Mouse (Mus musculus): ENCODE measurements around the gene Lmntd2. TPM values are rescaled to one million over a fixed set of nuclear protein-coding genes. Genes with fewer than 3 reads are reported as not detected.
A peak's percentile ranks its signal among the peaks of the same experiment; 100 is the strongest.

Lmntd2 gene
- polyA plus RNA-seq, 1 experiment: 6.6 TPM

DNA sequence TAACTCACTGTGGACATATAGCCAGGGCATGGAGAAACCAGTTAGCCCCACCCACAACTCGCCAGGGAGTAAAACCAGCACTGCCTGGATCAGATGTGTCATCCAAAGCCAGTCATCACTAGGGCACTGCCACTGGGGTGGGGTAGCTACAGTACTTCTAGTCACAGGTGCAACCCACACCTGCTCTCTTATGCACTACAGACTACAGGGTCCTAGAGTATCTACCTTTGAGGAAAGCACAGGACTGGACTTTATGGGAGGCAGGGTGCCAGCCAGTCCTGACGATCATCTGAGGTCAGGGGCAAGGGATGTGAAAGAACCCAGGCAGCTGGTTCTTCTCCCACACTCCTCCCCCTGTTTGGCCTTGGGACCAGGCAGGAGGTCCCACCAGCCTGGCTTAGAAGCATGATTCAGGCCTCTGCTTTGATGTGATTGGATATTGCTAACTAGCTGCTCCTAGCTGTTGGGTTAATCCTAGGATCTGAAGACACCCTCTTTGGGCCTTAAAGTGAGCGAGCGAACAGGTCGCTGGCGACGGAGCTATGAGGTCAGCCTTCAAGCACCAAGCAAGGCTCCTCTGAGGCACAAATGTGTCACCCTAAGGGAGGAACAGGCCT lies 45.9 kb downstream of the Lmntd2 start:
- no peaks in the 10 kb centered on the region for H3K4me1 ChIP-seq (ENCODE audit: control insufficient read depth, insufficient read depth, low read length)
- no peaks in the 10 kb centered on the region for H3K27me3 ChIP-seq (ENCODE audit: control insufficient read depth, insufficient read depth, low read length, poor library complexity, severe bottlenecking)
- H3K9me3 ChIP-seq (replicated peaks; ENCODE audit: control insufficient read depth, insufficient read depth, low read length, poor library complexity, severe bottlenecking): no peaks in the 10 kb centered on the region
- no peaks in the 10 kb centered on the region for H3K36me3 ChIP-seq (ENCODE audit: control insufficient read depth, insufficient read depth, low read length, poor library complexity, severe bottlenecking)
- TF ChIP-seq POLR2A (IDR thresholded peaks at IDR 0.05; ENCODE audit: insufficient read depth, low read length) (no peak), CTCF (IDR thresholded peaks at IDR 0.05; ENCODE audit: low read depth, low read length) (no peak), EP300 (IDR thresholded peaks at IDR 0.05; ENCODE audit: insufficient read depth, low read depth, low read length) (no peak)
- H3K27ac ChIP-seq (ENCODE audit: insufficient read depth, low read length): 0 out of 2 replicates have a peak overlapping the region, but pooled peaks have one; percentile 2
- H3K9ac ChIP-seq (ENCODE audit: low read depth, poor library complexity, severe bottlenecking): peak overlapping the region; percentile 51
- H3K4me3 ChIP-seq (ENCODE audit: low read depth, low read length): peak overlapping the region; percentile 53

DNA sequence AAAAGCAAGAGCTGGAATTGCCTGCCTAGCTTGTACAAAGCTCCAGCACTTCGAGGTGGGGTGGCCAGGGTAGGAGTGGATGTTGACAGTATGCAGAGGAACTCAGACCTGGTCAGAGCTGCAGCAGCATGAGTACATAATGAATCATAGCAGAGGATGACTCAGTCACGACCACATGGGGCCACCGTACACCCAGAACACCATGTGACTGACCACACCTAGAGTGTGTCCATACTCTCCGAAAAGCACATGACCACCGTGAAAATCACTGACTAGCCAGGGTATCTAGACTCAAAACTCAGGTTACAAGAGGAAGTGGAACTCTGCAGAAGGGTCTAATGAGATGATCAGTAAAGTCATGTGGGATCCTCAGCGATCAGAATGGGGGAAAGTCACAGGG lies 49.0 kb downstream of the Lmntd2 start:
- no peaks in the 10 kb centered on the region for H3K27me3 ChIP-seq (ENCODE audit: control insufficient read depth, insufficient read depth, low read length, poor library complexity, severe bottlenecking)
- H3K9ac ChIP-seq (ENCODE audit: low read depth, poor library complexity, severe bottlenecking): no peak overlapping the region
- no peaks in the 10 kb centered on the region for H3K4me1 ChIP-seq (ENCODE audit: control insufficient read depth, insufficient read depth, low read length)
- no peaks in the 10 kb centered on the region; the same call in none of the 2 replicates for H3K36me3 ChIP-seq (ENCODE audit: control insufficient read depth, insufficient read depth, low read length, poor library complexity, severe bottlenecking)
- TF ChIP-seq POLR2A (IDR thresholded peaks at IDR 0.05; ENCODE audit: insufficient read depth, low read length) (no peak), EP300 (IDR thresholded peaks at IDR 0.05; ENCODE audit: insufficient read depth, low read depth, low read length) (no peak), CTCF (IDR thresholded peaks at IDR 0.05; ENCODE audit: low read depth, low read length) (no peak)
- H3K27ac ChIP-seq (ENCODE audit: insufficient read depth, low read length): no peak overlapping the region
- no peak overlapping the region for H3K4me3 ChIP-seq (ENCODE audit: low read depth, low read length)
- H3K9me3 ChIP-seq (replicated peaks; ENCODE audit: control insufficient read depth, insufficient read depth, low read length, poor library complexity, severe bottlenecking): no peaks in the 10 kb centered on the region

- H3K9ac ChIP-seq (ENCODE audit: low read depth, poor library complexity, severe bottlenecking): no peak overlapping the region
- H3K4me3 ChIP-seq (ENCODE audit: low read depth, low read length): no peak overlapping the region
- no peaks in the 10 kb centered on the region for H3K4me1 ChIP-seq (ENCODE audit: control insufficient read depth, insufficient read depth, low read length)
- no peaks in the 10 kb centered on the region; the same call in none of the 2 replicates for H3K36me3 ChIP-seq (ENCODE audit: control insufficient read depth, insufficient read depth, low read length, poor library complexity, severe bottlenecking)
- no peak for TF ChIP-seq CTCF (IDR thresholded peaks at IDR 0.05; ENCODE audit: low read depth, low read length)
- no peak for TF ChIP-seq EP300 (IDR thresholded peaks at IDR 0.05; ENCODE audit: insufficient read depth, low read depth, low read length)
- no peak for TF ChIP-seq POLR2A (IDR thresholded peaks at IDR 0.05; ENCODE audit: insufficient read depth, low read length)
- H3K9me3 ChIP-seq (replicated peaks; ENCODE audit: control insufficient read depth, insufficient read depth, low read length, poor library complexity, severe bottlenecking): no peaks in the 10 kb centered on the region
- no peak overlapping the region for H3K27ac ChIP-seq (ENCODE audit: insufficient read depth, low read length)
- no peaks in the 10 kb centered on the region for H3K27me3 ChIP-seq (ENCODE audit: control insufficient read depth, insufficient read depth, low read length, poor library complexity, severe bottlenecking)
These were observed 49.5 kb downstream of the Lmntd2 start for GRCm38 (mm10) chr7:141164397-141164796.

Other genes with a start within 250 kb of the Lmntd2 start
- 501 and 504 TPM in 2 replicates for gene Ifitm1, start 246.9 kb downstream of the Lmntd2 start, polyA plus RNA-seq (2011; ENCODE audit: insufficient read depth, insufficient read length, low read depth, missing spikeins)
- gene Ifitm3, start 203.3 kb downstream of the Lmntd2 start, polyA plus RNA-seq (2011; ENCODE audit: insufficient read depth, insufficient read length, low read depth, missing spikeins): 410 and 433 TPM in 2 replicates
- not detected in 2 replicates for gene Ifitm6, start 196.2 kb downstream of the Lmntd2 start, polyA plus RNA-seq (2011; ENCODE audit: insufficient read depth, insufficient read length, low read depth, missing spikeins)
- not detected in 2 replicates for gene Gm17387, start 184.9 kb downstream of the Lmntd2 start, polyA plus RNA-seq (2011; ENCODE audit: insufficient read depth, insufficient read length, low read depth, missing spikeins)
- 18.3 and 22.2 TPM in 2 replicates for gene B4galnt4, start 153.0 kb downstream of the Lmntd2 start, polyA plus RNA-seq (2011; ENCODE audit: insufficient read depth, insufficient read length, low read depth, missing spikeins)
- 19.6 and 22.0 TPM in 2 replicates for gene Pkp3, start 135.9 kb downstream of the Lmntd2 start, polyA plus RNA-seq (2011; ENCODE audit: insufficient read depth, insufficient read length, low read depth, missing spikeins)
- gene Sigirr, start 113.5 kb downstream of the Lmntd2 start, polyA plus RNA-seq (2011; ENCODE audit: insufficient read depth, insufficient read length, low read depth, missing spikeins): 15.4 and 23.2 TPM in 2 replicates
- 19.1 and 22.1 TPM in 2 replicates for gene Ano9, start 96.3 kb downstream of the Lmntd2 start, polyA plus RNA-seq (2011; ENCODE audit: insufficient read depth, insufficient read length, low read depth, missing spikeins)
- 42.5 and 55.3 TPM in 2 replicates for gene Ptdss2, start 91.7 kb downstream of the Lmntd2 start, polyA plus RNA-seq (2011; ENCODE audit: insufficient read depth, insufficient read length, low read depth, missing spikeins)
- 44.8 and 48.5 TPM in 2 replicates for gene Rnh1, start 41.2 kb downstream of the Lmntd2 start, polyA plus RNA-seq (2011; ENCODE audit: insufficient read depth, insufficient read length, low read depth, missing spikeins)
- 50.5 and 51.8 TPM in 2 replicates for gene Hras, start 20.1 kb downstream of the Lmntd2 start, polyA plus RNA-seq (2011; ENCODE audit: insufficient read depth, insufficient read length, low read depth, missing spikeins)
- 3.3 and 3.4 TPM in 2 replicates for gene Lrrc56, start 19.9 kb downstream of the Lmntd2 start, polyA plus RNA-seq (2011; ENCODE audit: insufficient read depth, insufficient read length, low read depth, missing spikeins)
- 29.6 and 36.3 TPM in 2 replicates for gene Rassf7, start 1.8 kb upstream of the Lmntd2 start, polyA plus RNA-seq (2011; ENCODE audit: insufficient read depth, insufficient read length, low read depth, missing spikeins)
- gene Phrf1, start 14.7 kb upstream of the Lmntd2 start, polyA plus RNA-seq (2011; ENCODE audit: insufficient read depth, insufficient read length, low read depth, missing spikeins): 99.5 and 99.9 TPM in 2 replicates
- 0.57 TPM in 1 of 2 replicates, not detected in the other for gene Irf7, start 52.4 kb upstream of the Lmntd2 start, polyA plus RNA-seq (2011; ENCODE audit: insufficient read depth, insufficient read length, low read depth, missing spikeins)
- gene Cdhr5, start 62.7 kb upstream of the Lmntd2 start, polyA plus RNA-seq (2011; ENCODE audit: insufficient read depth, insufficient read length, low read depth, missing spikeins): not detected in 2 replicates
- 7.4 and 8.5 TPM in 2 replicates for gene Sct, start 65.1 kb upstream of the Lmntd2 start, polyA plus RNA-seq (2011; ENCODE audit: insufficient read depth, insufficient read length, low read depth, missing spikeins)
- gene Drd4, start 77.9 kb upstream of the Lmntd2 start, polyA plus RNA-seq (2011; ENCODE audit: insufficient read depth, insufficient read length, low read depth, missing spikeins): 0.21 and 0.65 TPM in 2 replicates
- 79.2 and 79.4 TPM in 2 replicates for gene Deaf1, start 113.6 kb upstream of the Lmntd2 start, polyA plus RNA-seq (2011; ENCODE audit: insufficient read depth, insufficient read length, low read depth, missing spikeins)
- 7.0 and 8.2 TPM in 2 replicates for gene Tmem80, start 113.7 kb upstream of the Lmntd2 start, polyA plus RNA-seq (2011; ENCODE audit: insufficient read depth, insufficient read length, low read depth, missing spikeins)
- gene Eps8l2, start 124.8 kb upstream of the Lmntd2 start, polyA plus RNA-seq (2011; ENCODE audit: insufficient read depth, insufficient read length, low read depth, missing spikeins): 39.8 and 46.0 TPM in 2 replicates
- gene Taldo1, start 178.1 kb upstream of the Lmntd2 start, polyA plus RNA-seq (2011; ENCODE audit: insufficient read depth, insufficient read length, low read depth, missing spikeins): 210 and 226 TPM in 2 replicates
- 36.7 and 45.4 TPM in 2 replicates for gene Gatd1, start 200.1 kb upstream of the Lmntd2 start, polyA plus RNA-seq (2011; ENCODE audit: insufficient read depth, insufficient read length, low read depth, missing spikeins)
- 1.3 and 2.2 TPM in 2 replicates for gene Cend1, start 215.4 kb upstream of the Lmntd2 start, polyA plus RNA-seq (2011; ENCODE audit: insufficient read depth, insufficient read length, low read depth, missing spikeins)
- gene Slc25a22, start 223.8 kb upstream of the Lmntd2 start, polyA plus RNA-seq (2011; ENCODE audit: insufficient read depth, insufficient read length, low read depth, missing spikeins): 16.3 and 19.9 TPM in 2 replicates
- gene Pidd1, start 229.9 kb upstream of the Lmntd2 start, polyA plus RNA-seq (2011; ENCODE audit: insufficient read depth, insufficient read length, low read depth, missing spikeins): 22.1 and 27.6 TPM in 2 replicates
- 2,328 and 2,759 TPM in 2 replicates for gene Rplp2, start 233.3 kb upstream of the Lmntd2 start, polyA plus RNA-seq (2011; ENCODE audit: insufficient read depth, insufficient read length, low read depth, missing spikeins)
- gene Pnpla2, start 241.1 kb upstream of the Lmntd2 start, polyA plus RNA-seq (2011; ENCODE audit: insufficient read depth, insufficient read length, low read depth, missing spikeins): 33.3 and 43.5 TPM in 2 replicates
- 13.5 and 14.0 TPM in 2 replicates for gene Cracr2b, start 247.0 kb upstream of the Lmntd2 start, polyA plus RNA-seq (2011; ENCODE audit: insufficient read depth, insufficient read length, low read depth, missing spikeins)